Mouse (Mus musculus) megakaryocyte, embryonic 14.5 days (primary cell): ENCODE results near the gene Hectd3.

Experiments used
- FLI1 ChIP-seq: IDR thresholded peaks from 2 replicates; pipeline ENCODE4 v1.6.1; 2012; ENCODE audit warnings: low read length, inconsistent platforms, mixed read lengths
- GATA1 ChIP-seq: IDR thresholded peaks from 3 replicates; pipeline ENCODE4 v1.6.1; 2012; ENCODE audit warnings: mixed read lengths, low read length, inconsistent platforms, borderline replicate concordance

DNA sequence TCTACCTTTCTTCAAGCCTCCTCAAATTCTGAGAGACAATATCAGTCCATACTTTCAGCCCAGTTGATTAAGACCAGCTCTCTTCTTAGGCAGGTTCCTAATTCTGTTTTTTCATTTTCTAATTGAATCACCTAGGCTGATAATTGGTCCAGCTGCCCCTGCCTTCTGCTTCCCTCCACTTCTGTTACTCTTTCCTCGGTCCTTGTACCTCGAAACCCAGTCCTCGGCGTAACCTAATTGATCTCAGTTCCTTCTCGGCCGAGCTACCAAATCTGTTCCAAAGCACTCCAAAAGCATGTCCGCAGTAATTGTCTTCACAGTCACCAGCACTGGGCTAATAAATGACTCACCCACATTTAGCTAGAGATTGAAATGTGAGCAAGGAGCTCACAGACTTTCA lies 40.2 kb upstream of the Hectd3 start:
- no peak for TF ChIP-seq GATA1
- no peak for TF ChIP-seq FLI1
